Mouse (Mus musculus): Measurements from ENCODE around the gene Tmod1. TPM values are rescaled to one million over a fixed set of nuclear protein-coding genes. Genes with fewer than 3 reads are reported as not detected.

Gene Tmod1
- 1 to 10 TPM; 2.0 to 4.2 TPM for polyA plus RNA-seq (2017; shearing (Covaris generic))

- peak; percentile 56 for ATAC-seq
These were observed at the start of gene Tmod1 for GRCm38 (mm10) chr4:46038892-46039751. TSS of gene Tmod1 (plus strand) at chr4:46038935.

GRCm38 (mm10) chr4:45990427-45991135, 48.2 kb upstream of the Tmod1 start:
- no peak for ATAC-seq

- no peak for ATAC-seq
These were observed 40.2 kb upstream of the Tmod1 start for GRCm38 (mm10) chr4:45998536-45998935.

- ATAC-seq: no peak
These were observed 30.5 kb upstream of the Tmod1 start for GRCm38 (mm10) chr4:46008142-46008793.

- ATAC-seq: no peak
These were observed 27.0 kb upstream of the Tmod1 start for GRCm38 (mm10) chr4:46011698-46012097.

GRCm38 (mm10) chr4:46015605-46016004, 23.1 kb upstream of the Tmod1 start:
- ATAC-seq: no peak

- no peak for ATAC-seq
These were observed 15.7 kb upstream of the Tmod1 start for GRCm38 (mm10) chr4:46023021-46023481.

- no peak for ATAC-seq
These were observed 12.8 kb upstream of the Tmod1 start for GRCm38 (mm10) chr4:46025893-46026292.

- no peak for ATAC-seq
These were observed 10.5 kb upstream of the Tmod1 start for GRCm38 (mm10) chr4:46028224-46028623.

- no peak for ATAC-seq
These were observed 10.0 kb upstream of the Tmod1 start for GRCm38 (mm10) chr4:46028781-46029180.

GRCm38 (mm10) chr4:46029552-46029951, 9.2 kb upstream of the Tmod1 start:
- no peak for ATAC-seq

- ATAC-seq: no peak
These were observed 6.3 kb upstream of the Tmod1 start for GRCm38 (mm10) chr4:46032448-46032847.

GRCm38 (mm10) chr4:46033197-46033596, 5.5 kb upstream of the Tmod1 start:
- no peak for ATAC-seq

GRCm38 (mm10) chr4:46038591-46038891, 194 bp upstream of the Tmod1 start:
- no peak for ATAC-seq

- peak; percentile 12 for ATAC-seq
These were observed 1.2 kb downstream of the Tmod1 start for GRCm38 (mm10) chr4:46039899-46040298.

GRCm38 (mm10) chr4:46040594-46041192, 2.0 kb downstream of the Tmod1 start:
- peak; percentile 73 for ATAC-seq

GRCm38 (mm10) chr4:46041761-46042504, 3.2 kb downstream of the Tmod1 start:
- no peak for ATAC-seq

GRCm38 (mm10) chr4:46042505-46042850, 3.7 kb downstream of the Tmod1 start:
- ATAC-seq: no peak

- ATAC-seq: no peak
These were observed 4.6 kb downstream of the Tmod1 start for GRCm38 (mm10) chr4:46043361-46043760.

GRCm38 (mm10) chr4:46047971-46048370, 9.2 kb downstream of the Tmod1 start:
- no peak for ATAC-seq

GRCm38 (mm10) chr4:46048418-46048817, 9.7 kb downstream of the Tmod1 start:
- ATAC-seq: no peak
